Mouse (Mus musculus) kidney, adult 18-20 months (tissue): Measurements from ENCODE around the gene Ap3d1.

Source experiments
- DNase-seq: peaks from one replicate; pipeline ENCODE4 v3.0.0; 2021

Ap3d1 gene

GRCm38 (mm10) chr10:80742180-80742978 is at the start of gene Ap3d1:
Ap3d1 (minus strand) TSS chr10:80742264.
- peak; percentile 98 for DNase-seq

DNA sequence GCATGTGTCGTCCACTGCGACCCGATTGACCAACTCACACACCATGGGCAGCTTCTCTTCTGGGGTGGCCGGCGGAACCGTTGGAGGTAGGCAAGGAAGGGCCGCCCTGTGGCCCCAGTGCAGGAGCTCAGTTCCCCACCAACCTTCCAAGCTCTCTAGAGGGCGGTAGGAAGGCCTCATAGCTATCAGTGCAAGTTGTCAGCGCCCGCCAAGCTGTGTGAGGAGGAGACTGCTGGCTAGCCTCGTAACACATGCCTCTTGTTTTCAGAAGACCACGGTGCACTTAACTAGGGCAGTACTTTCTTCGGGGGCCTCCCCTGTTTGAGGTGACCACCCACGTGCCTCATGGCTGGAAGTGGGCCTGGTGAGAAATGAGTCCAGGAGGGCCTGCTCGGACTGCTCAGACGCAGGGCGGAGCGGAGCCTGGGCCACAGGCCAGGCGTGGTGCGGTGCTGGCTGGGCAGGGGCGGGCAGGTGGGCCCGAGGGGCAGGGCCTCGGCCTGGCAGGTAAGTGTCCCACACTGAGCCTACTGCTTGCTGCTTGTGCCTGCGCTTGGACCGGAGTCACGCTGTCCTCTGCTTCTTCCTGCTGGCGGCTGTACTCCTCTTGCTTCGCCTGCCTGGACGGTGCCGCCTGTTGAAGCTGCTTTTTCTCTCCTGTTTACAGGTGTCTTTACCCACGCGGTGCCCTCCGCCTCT is 49.6 kb upstream of the Ap3d1 start:
- DNase-seq = no peak

DNA sequence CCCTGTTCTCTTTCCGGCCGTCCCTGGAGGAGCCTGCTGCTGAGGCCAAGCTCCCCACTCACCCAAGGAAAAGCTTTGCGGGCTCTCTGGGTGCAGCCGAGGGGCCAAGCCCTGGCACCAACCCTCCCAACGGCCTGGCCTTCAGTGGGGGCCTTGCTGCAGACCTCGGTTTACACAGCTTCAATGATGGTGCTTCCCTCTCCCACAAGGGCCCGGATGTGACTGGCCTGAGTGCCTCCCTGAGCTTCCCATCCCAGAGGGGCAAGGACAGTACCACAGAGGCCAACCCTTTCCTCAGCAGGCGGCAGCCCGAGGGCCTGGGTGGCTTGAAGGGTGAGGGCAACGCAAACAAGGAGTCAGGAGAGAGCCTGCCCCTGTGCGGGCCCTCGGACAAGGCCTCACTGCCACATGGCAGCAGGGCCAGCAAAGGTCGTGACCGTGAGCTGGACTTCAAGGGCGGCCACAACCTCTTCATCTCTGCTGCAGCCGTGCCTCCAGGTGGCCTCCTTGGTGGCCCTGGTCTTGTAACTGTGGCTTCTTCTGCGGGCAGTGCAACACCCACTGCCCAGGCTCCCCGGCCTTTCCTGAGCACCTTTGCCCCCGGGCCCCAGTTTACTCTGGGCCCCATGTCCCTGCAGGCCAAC is 48.8 kb upstream of the Ap3d1 start:
- DNase-seq = no peak

GRCm38 (mm10) chr10:80787517-80787916 is 45.5 kb upstream of the Ap3d1 start:
- DNase-seq = no peak

DNA sequence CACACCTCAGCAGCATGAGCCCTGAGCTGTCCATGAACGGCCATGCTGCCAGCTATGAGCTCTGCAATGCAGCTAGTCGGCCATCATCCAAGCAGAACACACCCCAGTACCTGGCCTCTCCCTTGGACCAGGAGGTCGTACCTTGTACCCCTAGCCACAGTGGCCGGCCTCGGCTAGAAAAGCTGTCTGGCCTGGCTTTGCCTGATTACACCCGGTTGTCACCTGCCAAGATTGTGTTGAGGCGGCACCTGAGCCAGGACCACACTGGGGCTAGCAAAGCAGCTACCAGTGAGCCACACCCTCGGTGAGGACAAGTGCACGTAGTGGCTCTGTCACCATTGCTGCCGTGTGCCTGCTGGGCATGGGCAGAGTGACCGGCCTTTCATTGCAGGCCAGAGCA is 43.9 kb upstream of the Ap3d1 start:
- no peak for DNase-seq

- no peak for DNase-seq
These were observed 42.8 kb upstream of the Ap3d1 start for GRCm38 (mm10) chr10:80784871-80785270.

DNA sequence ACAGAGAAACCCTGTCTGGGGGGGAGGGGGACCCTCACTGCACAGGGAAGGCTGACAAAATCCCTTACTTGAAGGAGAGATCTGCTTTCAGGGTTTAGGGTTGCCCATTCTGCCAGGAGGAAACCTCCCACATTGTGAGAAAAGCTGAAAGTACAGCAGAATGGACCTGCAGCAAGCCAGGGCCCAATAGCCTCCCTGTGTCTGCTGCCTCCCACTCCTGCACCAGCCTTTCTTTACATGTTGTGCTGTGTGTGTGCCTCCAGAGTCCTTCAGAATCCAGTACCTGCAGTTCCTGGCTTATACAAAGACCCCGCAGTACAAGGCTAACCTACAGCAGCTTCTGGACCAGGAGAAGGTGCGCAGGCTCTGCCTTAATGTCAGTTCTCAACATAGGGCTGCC is 42.2 kb upstream of the Ap3d1 start:
- no peak for DNase-seq

DNA sequence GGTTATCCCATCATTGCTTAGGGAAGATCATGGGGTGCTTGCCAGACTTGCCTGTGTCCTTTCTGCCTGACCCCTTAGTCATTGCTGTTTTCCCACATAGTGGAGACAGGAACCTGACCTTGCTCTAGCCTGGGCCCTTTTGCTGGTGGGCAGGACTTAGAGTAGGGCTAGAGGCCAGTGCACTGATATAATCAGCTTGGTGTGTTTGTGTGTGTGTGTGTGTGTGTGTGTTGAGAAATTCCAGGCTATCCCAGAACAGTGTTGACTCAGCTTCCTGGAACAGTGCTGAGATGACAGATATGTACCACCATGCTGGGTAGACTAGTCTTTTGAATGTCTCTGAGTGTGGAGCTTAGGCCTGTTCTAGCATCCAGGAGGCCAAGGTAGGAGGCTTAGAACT is 37.5 kb upstream of the Ap3d1 start:
- DNase-seq = no peak

GRCm38 (mm10) chr10:80777123-80777522 is 35.1 kb upstream of the Ap3d1 start:
- DNase-seq = no peak

DNA sequence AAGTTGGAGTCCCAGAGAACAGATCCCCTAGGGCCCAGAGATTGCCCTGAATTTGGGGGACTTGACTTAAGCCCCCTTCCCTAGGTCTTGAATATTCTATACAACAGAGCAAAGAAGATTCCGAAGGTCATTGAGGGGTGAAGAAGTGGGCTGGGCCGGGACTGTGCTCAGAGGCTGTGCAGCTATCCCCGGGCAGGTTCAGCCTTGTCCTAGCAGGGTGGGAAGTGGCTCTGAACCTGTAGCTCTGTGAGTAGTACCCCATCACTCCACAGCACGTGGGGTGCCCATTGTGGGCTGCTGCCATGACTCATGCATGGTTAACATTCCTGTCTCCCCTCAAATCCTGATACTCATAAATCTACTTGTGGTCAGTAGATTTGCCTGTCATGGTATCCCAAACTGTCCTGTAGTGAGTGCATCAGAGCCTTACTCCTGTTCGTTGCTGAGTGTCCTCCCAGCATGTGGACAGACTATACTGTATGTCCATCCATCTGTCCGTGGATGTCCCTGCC is 34.4 kb upstream of the Ap3d1 start:
- DNase-seq = no peak

DNA sequence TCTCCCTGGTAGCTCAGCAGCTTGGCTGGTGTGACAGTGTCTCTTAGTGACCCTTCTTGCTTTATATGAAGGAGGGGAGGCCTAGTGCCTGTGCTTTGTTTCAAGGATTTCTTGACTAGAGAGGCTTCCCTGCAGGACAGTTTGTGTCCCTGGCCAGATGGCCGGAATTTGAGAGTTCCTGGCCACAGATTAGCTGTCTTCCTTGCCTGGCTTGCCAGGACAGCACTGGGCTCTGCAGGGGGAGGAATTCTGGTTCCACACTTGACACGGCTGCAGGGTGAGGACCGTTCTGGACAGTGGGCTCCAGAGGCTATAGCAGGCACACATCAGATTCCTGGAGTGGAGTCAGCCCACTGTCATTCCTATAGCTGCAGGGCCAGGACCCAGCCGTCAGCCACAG is 33.7 kb upstream of the Ap3d1 start:
- no peak for DNase-seq

DNA sequence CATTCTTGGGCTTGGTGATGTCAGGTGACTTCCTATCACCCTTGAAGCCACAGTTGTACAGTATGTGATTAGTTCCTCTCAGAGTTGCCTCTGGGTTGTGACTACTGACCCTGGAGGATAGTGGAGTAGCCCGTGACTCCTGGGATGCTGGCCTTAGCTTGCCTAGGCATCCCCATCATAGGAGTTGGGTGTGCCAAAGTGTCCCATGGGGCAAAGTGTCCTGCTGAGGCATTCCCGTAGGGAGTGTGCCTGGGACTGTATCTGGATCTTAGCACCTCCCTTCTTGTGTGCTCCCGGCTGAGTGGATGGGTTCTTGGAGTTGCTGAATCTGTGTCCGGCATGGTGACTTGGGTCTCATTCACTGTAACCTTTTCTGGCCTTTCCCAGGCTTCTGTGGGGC is 32.9 kb upstream of the Ap3d1 start:
- DNase-seq = no peak

DNA sequence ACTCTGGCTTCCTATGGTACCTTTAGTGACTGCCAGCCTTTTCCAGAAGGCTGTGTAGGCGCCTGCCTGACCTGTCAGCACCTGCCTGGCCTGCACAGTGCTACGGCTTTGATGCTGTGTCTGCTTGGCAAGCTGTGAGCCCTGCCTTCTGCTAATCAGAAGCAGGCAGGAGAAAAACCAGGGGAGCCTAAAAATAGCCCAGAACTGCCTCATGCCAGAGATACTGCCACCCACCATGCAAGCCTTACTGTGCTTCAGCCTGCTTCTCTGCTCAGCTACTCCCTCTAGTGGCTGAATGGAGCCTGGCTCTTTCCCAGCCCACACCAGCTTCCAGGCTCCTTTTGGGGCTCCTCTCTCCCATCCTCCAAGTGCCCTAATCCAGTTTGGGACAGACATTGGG is 32.5 kb upstream of the Ap3d1 start:
- peak; percentile 80 for DNase-seq

- no peak for DNase-seq
These were observed 31.8 kb upstream of the Ap3d1 start for GRCm38 (mm10) chr10:80773816-80774215.

- DNase-seq = no peak
These were observed 26.3 kb upstream of the Ap3d1 start for GRCm38 (mm10) chr10:80768365-80768764.

DNA sequence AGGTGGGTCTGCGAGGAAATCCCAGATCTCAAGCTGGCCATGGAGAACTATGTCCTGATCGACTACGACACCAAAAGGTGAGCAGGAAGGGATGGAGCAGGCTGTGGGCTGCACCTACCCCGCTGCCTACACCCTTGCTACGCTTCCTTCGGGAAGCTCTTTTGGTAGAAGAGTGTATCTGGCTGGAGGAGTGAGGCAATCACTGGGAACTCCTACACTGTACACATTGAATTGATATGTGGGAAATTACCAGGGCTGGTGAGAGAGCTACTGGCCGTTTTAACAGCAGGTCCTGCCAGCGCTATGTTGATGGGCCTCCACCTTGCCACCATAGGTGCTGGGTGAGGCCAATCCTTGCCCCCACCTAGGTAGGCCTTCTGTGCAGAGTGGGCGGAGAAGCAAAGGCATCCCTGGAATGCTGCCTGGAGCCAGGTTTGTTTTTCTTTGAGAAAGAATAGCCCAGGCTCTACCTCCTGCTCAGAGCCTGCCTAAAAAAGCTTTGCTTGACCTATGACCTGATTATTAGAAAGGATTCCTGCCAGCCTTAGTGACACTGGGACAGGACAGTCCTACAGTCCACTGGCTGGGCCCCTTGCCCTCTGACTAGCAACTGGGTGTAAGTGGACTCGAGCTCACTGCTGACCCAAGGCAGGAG is 24.2 kb upstream of the Ap3d1 start:
- DNase-seq = peak; percentile 54

DNA sequence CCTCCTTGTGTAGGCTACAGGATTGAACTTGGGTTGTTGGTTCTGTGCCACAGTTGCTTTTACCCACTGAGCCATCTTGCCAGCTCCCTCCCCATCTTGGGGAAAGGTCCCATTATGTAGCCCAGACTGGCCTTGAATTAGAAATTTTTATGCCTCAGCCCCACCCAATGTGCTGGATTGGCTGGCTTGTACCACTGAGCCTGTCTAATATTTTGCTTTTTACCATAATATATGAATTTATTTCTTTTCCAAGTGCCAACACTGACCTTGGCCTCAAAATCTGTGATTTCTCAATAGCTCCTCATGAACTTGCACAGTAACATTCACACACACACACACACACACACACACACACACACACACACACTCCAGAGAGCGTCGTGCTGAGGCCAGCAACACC is 23.7 kb upstream of the Ap3d1 start:
- no peak for DNase-seq

GRCm38 (mm10) chr10:80763502-80763901 is 21.4 kb upstream of the Ap3d1 start:
- DNase-seq = no peak

DNA sequence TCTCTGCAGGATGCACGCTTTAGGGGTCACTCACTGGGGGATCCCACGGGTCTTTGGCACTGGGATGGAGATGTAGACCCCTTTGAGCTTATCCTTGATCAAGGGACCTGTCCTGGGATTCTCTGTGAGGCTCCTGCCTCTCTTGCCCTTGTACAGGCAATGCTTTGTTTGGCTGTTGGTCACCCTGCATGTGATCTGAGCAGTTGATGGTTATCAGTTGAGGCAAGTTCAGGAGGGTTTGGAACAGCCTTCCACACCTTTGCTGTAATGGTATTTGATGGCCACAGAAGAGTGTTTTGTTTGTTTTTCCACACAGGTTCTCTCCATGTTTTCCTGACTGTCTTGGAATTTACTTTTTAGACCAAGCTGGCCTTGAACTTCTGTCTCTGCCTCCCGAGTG is 19.8 kb upstream of the Ap3d1 start:
- no peak for DNase-seq

GRCm38 (mm10) chr10:80760596-80761524 is 18.8 kb upstream of the Ap3d1 start:
- peak; percentile 51 for DNase-seq

DNA sequence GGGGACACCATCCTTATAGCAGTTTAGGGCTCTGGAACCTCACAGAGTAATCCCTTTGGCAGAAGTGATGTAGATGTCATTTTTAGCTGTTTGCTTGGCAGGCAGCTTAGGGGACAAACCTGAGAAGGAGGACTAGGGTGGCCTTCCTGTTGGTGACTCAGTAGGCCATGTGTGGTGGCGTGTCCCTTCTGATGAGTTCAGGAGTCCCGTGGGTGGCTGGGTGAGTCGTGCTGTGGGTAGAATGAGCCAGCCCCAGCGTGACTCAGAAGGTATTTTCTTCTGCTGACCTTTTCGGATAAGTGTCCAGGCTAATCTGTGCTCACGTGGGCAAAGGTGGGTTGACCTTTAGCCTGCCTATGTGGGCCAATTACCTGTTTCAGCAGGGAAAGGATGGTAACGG is 16.6 kb upstream of the Ap3d1 start:
- DNase-seq = no peak

- peak; percentile 83 for DNase-seq
These were observed 15.7 kb upstream of the Ap3d1 start for GRCm38 (mm10) chr10:80757717-80758116.
